Mouse (Mus musculus): ENCODE results near the gene B3glct. TPM values are rescaled to one million over a fixed set of nuclear protein-coding genes. Genes with fewer than 3 reads are reported as not detected.

B3glct gene
- polyA plus RNA-seq, 1 experiment from 2014 or later: 11.9 TPM

DNA sequence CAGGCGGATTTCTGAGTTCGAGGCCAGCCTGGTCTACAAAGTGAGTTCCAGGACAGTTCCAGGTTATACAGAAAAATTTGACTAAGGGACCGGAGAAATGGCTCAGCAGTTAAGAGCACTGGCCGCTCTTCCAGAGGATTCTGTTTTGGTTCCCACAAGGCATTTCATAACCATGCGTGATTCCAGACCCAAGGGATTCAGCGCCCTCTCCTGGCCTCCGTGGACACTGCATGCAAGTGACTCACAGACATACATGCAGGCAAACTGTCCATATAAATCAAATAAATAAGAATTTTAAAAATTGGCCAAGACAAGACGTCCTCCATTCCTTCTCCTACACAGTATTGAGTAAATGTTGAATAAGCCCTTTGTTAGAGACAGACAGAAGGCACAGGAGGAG is 53.7 kb downstream of the B3glct start:
- no peaks in the 10 kb centered on the region for H3K4me1 ChIP-seq (replicated peaks)
- H3K27ac ChIP-seq: no peak overlapping the region
- H3K27me3 ChIP-seq (ENCODE audit: insufficient read depth, poor library complexity, severe bottlenecking): no peaks in the 10 kb centered on the region
- DNase-seq (ENCODE audit: low spot score): no peak
- H3K4me3 ChIP-seq: no peak overlapping the region
- H3K9me3 ChIP-seq: peaks cover 18% of the 10 kb centered on the region
- WGBS: 91% methylated on average over 8 of the region's 8 CpGs
- peaks cover 54% of the 10 kb centered on the region for H3K36me3 ChIP-seq

DNA sequence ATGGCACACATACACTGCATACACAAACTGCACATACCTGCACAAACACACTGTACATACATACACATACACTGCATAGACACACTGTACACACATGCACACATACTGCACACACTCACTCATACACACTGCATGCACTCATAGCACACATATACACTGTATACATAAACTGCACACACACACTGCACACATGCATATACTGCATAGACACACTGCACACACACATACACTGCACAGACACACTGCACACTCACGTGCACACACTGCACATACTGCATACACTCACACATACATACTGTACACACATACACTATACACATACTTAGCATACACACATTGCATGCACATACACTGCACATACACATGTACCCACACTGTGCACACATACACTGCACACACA is 59.2 kb downstream of the B3glct start:
- no peaks in the 10 kb centered on the region for H3K27me3 ChIP-seq (ENCODE audit: insufficient read depth, poor library complexity, severe bottlenecking)
- 88% methylated on average over 1 of the region's 1 CpGs for WGBS
- peaks cover 22% of the 10 kb centered on the region for H3K9me3 ChIP-seq
- no peaks in the 10 kb centered on the region for H3K4me1 ChIP-seq (replicated peaks)
- H3K27ac ChIP-seq: no peak overlapping the region
- no peak overlapping the region for H3K4me3 ChIP-seq
- peaks cover 59% of the 10 kb centered on the region for H3K36me3 ChIP-seq
- no peak for DNase-seq (ENCODE audit: low spot score)

DNA sequence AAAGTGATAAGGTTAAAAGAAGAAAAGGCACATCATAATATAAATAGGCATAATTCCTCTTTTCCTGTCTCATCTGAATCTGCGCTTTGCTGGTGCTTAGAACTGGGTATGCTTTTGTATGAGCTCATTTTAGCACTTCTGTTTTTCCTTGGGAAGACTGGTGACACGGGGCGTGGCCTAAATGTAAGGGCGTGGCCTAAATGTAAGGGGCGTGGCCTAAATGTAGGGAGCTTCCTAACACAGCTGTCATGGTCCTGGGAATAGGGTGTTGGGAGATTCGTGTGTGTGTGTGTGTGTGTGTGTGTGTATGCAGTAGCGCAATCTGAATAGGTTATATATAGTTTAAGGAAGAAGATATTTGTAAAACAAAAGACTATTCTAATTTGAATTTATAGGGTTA is 62.1 kb downstream of the B3glct start:
- WGBS: 93% methylated on average over 7 of the region's 7 CpGs
- Histone ChIP-seq H3K27me3 (ENCODE audit: insufficient read depth, poor library complexity, severe bottlenecking) (no peaks in the 10 kb centered on the region), H3K27ac (no peak overlapping the region), H3K36me3 (peaks cover 41% of the 10 kb centered on the region), H3K9me3 (0 out of 2 replicates have a peak, but pooled peaks cover 11% of the 10 kb centered on the region), H3K4me3 (no peak overlapping the region), H3K4me1 (replicated peaks) (no peaks in the 10 kb centered on the region)
- no peak for DNase-seq (ENCODE audit: low spot score)

DNA sequence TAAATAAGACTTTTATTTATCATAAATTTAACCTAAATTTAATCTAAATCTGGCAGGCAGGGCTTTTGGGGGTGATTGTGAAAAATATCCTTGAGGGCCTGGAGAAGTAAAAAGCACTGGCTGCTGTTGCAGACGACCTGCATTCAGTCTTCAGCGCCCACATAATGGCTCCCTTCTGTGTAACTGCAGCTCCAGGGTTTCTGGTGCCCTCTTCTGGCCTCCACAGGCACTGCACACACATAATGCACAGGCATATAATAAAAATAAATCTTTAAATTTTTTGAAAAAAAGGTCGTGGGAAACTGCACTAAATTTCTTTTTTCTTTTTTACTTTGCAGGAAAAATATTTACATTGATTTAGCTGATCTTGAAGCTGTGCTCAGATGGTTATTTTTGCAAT is 62.7 kb downstream of the B3glct start:
- Histone ChIP-seq H3K27me3 (ENCODE audit: insufficient read depth, poor library complexity, severe bottlenecking) (no peaks in the 10 kb centered on the region), H3K27ac (no peak overlapping the region), H3K4me3 (no peak overlapping the region), H3K9me3 (0 out of 2 replicates have a peak, but pooled peaks cover 11% of the 10 kb centered on the region), H3K36me3 (peaks cover 37% of the 10 kb centered on the region), H3K4me1 (replicated peaks) (no peaks in the 10 kb centered on the region)
- 77% methylated on average over 3 of the region's 3 CpGs for WGBS
- no peak for DNase-seq (ENCODE audit: low spot score)

DNA sequence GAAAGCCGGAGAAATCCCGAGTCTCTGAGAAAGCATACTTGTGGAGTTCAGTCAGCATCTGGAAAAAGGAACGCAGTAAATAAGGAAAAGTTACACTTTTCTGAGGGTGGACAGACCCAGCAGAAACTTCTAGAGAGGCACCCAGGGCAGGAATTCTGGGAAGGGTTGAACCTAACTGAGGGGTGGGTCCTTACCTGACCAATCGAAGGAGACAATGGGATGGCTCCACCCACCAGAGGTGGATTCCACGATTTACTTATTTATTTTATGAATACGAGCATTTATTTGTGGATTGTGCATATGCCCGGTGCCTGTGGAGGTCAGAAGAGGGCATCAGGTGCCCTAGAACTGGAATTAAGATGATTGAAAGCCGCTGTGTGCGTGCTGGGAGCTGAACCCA is 64.3 kb downstream of the B3glct start:
- H3K27me3 ChIP-seq (ENCODE audit: insufficient read depth, poor library complexity, severe bottlenecking): no peaks in the 10 kb centered on the region
- peaks cover 37% of the 10 kb centered on the region for H3K36me3 ChIP-seq
- 93% methylated on average over 9 of the region's 9 CpGs for WGBS
- no peak overlapping the region for H3K4me3 ChIP-seq
- 0 out of 2 replicates have a peak, but pooled peaks cover 11% of the 10 kb centered on the region for H3K9me3 ChIP-seq
- H3K27ac ChIP-seq: no peak overlapping the region
- no peaks in the 10 kb centered on the region for H3K4me1 ChIP-seq (replicated peaks)
- DNase-seq (ENCODE audit: low spot score): no peak

DNA sequence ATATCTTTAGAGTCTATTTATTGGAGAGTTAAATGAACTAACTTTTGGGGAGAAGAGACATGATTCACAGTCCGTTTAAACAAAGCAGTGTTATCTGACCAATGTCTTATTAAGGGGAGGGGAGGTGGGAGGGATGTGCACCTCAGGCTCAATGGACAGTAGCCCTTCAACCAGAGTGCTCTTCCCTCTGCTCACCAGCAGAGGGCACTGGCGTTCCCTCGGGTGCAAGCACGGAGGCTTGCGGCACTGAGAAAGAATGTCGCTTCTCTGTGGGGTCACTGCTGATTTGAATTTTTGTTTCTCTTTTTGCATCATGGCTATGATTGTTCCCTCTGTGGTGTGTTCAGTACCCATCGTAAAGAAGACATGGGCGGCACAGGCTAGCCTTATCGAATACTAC is 67.0 kb downstream of the B3glct start:
- DNase-seq (ENCODE audit: low spot score): no peak
- Histone ChIP-seq H3K4me1 (replicated peaks) (no peaks in the 10 kb centered on the region), H3K36me3 (peaks cover 30% of the 10 kb centered on the region), H3K27ac (no peak overlapping the region), H3K4me3 (no peak overlapping the region), H3K9me3 (peaks cover 9% of the 10 kb centered on the region; the same call in 1 of the 2 replicates), H3K27me3 (ENCODE audit: insufficient read depth, poor library complexity, severe bottlenecking) (no peaks in the 10 kb centered on the region)
- 92% methylated on average over 9 of the region's 9 CpGs for WGBS

DNA sequence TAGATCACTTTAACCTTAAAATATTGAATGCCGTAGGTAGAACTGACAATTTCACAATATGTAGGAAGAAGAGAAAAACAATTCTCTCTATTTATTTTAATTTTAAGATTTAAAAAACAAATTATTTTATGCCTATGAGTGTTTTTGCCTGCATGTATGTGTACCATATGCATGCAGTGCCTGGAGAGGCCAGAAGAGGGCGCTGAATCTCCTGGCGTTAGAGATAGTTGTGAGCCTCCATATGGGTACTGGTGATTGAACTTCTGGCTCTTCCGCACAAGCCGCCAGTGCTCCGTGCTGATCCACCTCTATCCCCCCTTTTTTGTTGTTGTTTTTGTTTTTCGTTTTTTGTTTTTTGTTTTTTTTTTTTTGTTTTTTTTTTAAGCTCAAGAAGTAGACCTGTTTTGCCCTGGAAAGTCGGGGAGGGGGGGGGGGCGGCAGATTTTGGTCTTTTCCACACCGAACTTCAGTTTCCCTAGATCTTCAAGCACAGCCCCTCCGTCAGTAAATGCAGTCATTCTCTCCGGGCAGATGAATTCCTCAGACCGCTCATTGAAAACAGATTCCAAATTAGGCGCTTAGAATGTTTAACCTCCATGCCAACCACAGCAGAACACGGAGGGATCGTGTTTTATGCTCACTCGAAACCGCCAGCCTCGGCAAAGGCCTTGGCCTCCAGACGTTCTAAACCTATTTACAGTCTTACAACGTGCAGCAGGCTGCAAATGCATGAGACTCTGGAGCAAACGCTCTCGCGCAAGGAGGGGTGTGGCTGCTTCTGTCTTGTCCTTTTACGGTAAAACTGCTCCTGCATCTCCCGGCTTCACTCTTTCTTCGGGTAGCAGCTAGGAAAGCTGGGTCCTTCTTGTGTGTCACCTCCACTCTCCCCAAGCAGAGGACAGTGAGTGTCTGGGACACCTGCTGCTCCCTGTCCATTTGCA is 70.9 kb downstream of the B3glct start:
- Histone ChIP-seq H3K27ac (no peak overlapping the region), H3K4me3 (no peak overlapping the region), H3K9me3 (peaks cover 3% of the 10 kb centered on the region; the same call in 1 of the 2 replicates), H3K36me3 (peaks cover 16% of the 10 kb centered on the region), H3K4me1 (replicated peaks) (0 out of 2 replicates have a peak, but pooled peaks cover 4% of the 10 kb centered on the region), H3K27me3 (ENCODE audit: insufficient read depth, poor library complexity, severe bottlenecking) (no peaks in the 10 kb centered on the region)
- DNase-seq (ENCODE audit: low spot score): no peak
- 84% methylated on average over 27 of the region's 27 CpGs for WGBS

DNA sequence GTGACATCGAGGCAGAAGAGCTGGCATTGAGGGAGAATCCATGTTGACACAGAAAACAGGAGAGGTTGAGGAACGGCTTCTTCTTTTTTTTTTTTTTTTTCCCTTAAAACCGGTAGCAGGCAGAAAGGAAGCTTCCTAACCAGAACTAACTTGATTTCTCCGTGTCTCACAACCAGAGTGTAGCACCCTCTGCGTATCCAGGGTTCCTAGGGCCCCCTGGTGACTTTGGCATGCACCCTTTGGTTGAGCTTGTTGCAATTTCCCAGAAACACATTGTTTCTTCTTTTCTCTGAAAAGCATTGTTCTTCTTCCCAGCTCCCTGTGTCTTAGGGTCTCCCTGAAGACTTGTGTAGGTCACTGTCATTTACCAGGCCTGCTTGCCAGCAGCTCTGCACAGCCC is 73.8 kb downstream of the B3glct start:
- 0 out of 2 replicates have a peak, but pooled peaks cover 4% of the 10 kb centered on the region for H3K4me1 ChIP-seq (replicated peaks)
- H3K27ac ChIP-seq: no peak overlapping the region
- DNase-seq (ENCODE audit: low spot score): no peak
- H3K27me3 ChIP-seq (ENCODE audit: insufficient read depth, poor library complexity, severe bottlenecking): no peaks in the 10 kb centered on the region
- H3K4me3 ChIP-seq: no peak overlapping the region
- WGBS: 58% methylated on average over 5 of the region's 5 CpGs
- peaks cover 19% of the 10 kb centered on the region for H3K36me3 ChIP-seq
- H3K9me3 ChIP-seq: peaks cover 3% of the 10 kb centered on the region; the same call in 1 of the 2 replicates

DNA sequence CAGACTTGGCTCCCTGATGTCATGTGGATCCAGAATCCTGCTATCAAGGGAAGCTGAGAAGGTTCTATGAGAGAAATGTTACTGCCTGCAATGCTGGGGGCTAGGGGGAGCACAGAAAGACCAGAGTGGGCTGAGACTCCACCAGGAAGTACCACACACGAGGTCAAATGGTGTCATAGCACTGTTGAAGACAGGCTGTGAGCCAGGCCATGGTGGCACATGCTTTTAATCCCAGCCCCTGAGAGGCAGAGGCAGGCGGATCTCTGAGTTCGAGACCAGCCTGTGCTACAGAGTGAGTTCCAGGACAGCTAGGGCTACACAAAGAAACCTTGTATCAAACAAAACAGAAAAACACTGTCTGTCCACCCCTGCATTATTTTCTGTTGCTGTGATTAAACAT is 75.0 kb downstream of the B3glct start:
- 88% methylated on average over 3 of the region's 3 CpGs for WGBS
- Histone ChIP-seq H3K27ac (no peak overlapping the region), H3K27me3 (ENCODE audit: insufficient read depth, poor library complexity, severe bottlenecking) (no peaks in the 10 kb centered on the region), H3K4me3 (no peak overlapping the region), H3K36me3 (peaks cover 23% of the 10 kb centered on the region), H3K9me3 (peaks cover 3% of the 10 kb centered on the region; the same call in 1 of the 2 replicates), H3K4me1 (replicated peaks) (0 out of 2 replicates have a peak, but pooled peaks cover 4% of the 10 kb centered on the region)
- DNase-seq (ENCODE audit: low spot score): no peak

DNA sequence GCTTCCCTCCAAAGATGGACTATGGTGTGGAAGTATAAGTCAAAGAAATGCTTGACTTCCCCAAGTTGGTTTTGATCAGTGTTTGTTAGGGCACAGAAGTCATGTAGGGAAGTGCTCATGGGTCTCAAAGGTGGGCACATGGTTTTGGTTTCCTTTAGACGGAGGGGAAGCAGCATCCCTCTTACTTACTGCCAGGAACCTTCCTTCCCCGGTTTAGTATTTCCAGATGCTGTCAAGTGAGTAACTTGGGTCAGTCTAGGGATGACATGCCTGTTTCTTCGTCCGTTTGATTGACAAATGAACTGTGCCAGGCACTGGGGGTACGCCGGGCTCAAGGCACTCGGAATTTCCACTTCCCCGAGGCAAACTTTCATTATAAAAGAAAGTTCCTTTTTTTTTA is 89.1 kb downstream of the B3glct start:
- peaks cover 8% of the 10 kb centered on the region; the same call in 1 of the 2 replicates for H3K4me1 ChIP-seq (replicated peaks)
- H3K36me3 ChIP-seq: no peaks in the 10 kb centered on the region
- H3K4me3 ChIP-seq: no peak overlapping the region
- H3K27me3 ChIP-seq (ENCODE audit: insufficient read depth, poor library complexity, severe bottlenecking): no peaks in the 10 kb centered on the region
- H3K9me3 ChIP-seq: no peaks in the 10 kb centered on the region
- no peak overlapping the region for H3K27ac ChIP-seq
- WGBS: 75% methylated on average over 8 of the region's 8 CpGs
- no peak for DNase-seq (ENCODE audit: low spot score)

DNA sequence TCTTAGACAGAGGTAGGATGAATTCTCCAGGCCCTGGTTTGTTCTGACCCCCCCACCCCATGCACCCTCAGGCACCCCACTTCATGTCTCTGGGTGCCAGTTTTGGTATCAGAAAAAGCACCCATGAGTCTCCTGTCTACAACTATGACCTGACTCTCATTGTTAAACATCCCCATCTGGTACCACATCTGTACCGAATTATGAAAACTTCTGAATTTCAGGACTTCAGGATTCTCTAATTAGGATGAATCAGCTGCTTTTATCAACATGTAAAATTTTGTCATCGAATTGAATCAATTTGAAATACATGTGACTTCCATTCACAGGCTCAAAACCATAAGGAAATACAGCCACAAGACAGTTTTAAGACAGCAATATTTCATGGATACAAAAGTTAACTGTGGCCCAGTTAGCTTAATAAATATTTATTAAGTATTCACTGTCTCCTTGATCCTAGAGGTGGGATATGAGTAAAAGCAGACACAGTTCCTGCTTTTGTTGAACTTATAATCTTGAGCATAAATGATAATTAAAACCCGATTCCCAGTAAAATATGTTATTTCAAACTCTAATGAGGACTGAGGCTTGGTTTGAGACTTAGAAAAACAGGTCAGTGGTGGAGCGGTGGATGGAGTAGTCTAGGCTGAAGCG is 89.7 kb downstream of the B3glct start:
- H3K9me3 ChIP-seq: no peaks in the 10 kb centered on the region
- H3K4me3 ChIP-seq: no peak overlapping the region
- H3K27me3 ChIP-seq (ENCODE audit: insufficient read depth, poor library complexity, severe bottlenecking): no peaks in the 10 kb centered on the region
- H3K4me1 ChIP-seq (replicated peaks): peaks cover 5% of the 10 kb centered on the region; the same call in 1 of the 2 replicates
- H3K36me3 ChIP-seq: no peaks in the 10 kb centered on the region
- 91% methylated on average over 5 of the region's 5 CpGs for WGBS
- H3K27ac ChIP-seq: no peak overlapping the region
- no peak for DNase-seq (ENCODE audit: low spot score)

DNA sequence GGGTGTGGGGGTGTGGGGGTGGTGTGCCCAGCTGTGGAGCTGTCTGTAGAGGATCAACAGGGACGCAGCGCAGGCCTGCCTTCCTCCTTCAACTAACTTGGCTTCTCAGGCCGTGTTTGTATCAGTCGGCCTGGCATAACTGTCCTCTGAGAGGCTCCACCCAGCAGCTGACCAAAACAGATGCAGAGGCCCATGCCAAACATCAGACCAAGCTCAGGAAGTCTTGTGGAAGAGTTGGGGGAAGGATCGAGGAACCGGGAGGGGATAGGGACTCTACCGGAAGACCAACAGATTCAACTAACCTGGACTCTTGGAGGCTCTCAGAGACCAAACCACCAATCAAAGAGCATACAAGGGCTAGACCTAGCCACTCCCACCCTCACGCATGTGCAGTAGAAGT is 91.6 kb downstream of the B3glct start:
- 96% methylated on average over 8 of the region's 8 CpGs for WGBS
- H3K27ac ChIP-seq: no peak overlapping the region

DNA sequence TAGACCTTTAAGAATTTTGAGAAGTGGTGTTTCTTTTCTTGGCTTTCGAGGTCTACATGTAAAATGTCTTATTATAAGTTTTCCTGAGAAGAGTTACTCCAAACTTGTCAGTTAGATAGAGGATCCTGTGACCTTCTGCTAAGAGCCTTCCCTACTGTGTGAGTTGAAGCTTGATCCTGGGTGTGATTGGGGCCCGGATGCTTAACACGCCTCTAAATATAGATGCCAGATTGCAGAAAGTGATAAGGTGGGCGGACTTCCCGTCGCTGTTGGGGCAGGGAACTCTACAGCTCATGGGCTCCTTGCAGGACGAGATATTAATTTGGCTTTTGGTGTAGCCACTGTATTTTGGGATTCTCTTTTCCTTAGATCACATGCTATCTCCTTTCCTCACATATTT is 98.0 kb downstream of the B3glct start:
- H3K36me3 ChIP-seq: no peaks in the 10 kb centered on the region
- H3K27me3 ChIP-seq (ENCODE audit: insufficient read depth, poor library complexity, severe bottlenecking): no peaks in the 10 kb centered on the region
- H3K4me1 ChIP-seq (replicated peaks): no peaks in the 10 kb centered on the region
- no peak overlapping the region for H3K27ac ChIP-seq
- WGBS: 89% methylated on average over 7 of the region's 7 CpGs
- DNase-seq (ENCODE audit: low spot score): no peak
- H3K4me3 ChIP-seq: no peak overlapping the region
- H3K9me3 ChIP-seq: peaks cover 11% of the 10 kb centered on the region

More for the DNA sequence above, 91.6 kb downstream of the B3glct start:
- DNase-seq (ENCODE audit: low spot score): no peak
- no peaks in the 10 kb centered on the region for H3K36me3 ChIP-seq
- H3K9me3 ChIP-seq: no peaks in the 10 kb centered on the region
- no peaks in the 10 kb centered on the region for H3K4me1 ChIP-seq (replicated peaks)
- no peaks in the 10 kb centered on the region for H3K27me3 ChIP-seq (ENCODE audit: insufficient read depth, poor library complexity, severe bottlenecking)
- no peak overlapping the region for H3K4me3 ChIP-seq

Data from hindbrain, embryonic 10.5 days (tissue).